Comparison of ENCODE assay signal across 9 mouse cellular contexts in genomic region chr15:95963124-95963482, GRCm38 (mm10).
DNase-seq lines count a peak whose midpoint lies in the region; ATAC-seq and TF ChIP-seq lines count a peak whose summit lies in the region.
"Had no signal": no experiment of that assay in that cellular context is flagged by ENCODE, and none has a peak within 500 bp of the region (broad histone marks: within the 10 kb centered on the region; RNA-seq: fewer than 3 reads in every experiment).

No protein-coding gene starts in this region.

- no peak for TF ChIP-seq CTCF in thymus, adult 2 months (IDR thresholded peaks at IDR 0.05; ENCODE audit: borderline replicate concordance, control insufficient read depth, extremely low read depth, insufficient read depth, low read length, poor library complexity)

- no peak overlapping the region for H3K27ac ChIP-seq in heart, embryonic 12.5 days (ENCODE audit: poor library complexity, severe bottlenecking)
- no peak overlapping the region; the same call in 1 of the 2 replicates for H3K27ac ChIP-seq in forebrain, embryonic 16.5 days (ENCODE audit: low read length)
- no peak overlapping the region for H3K27ac ChIP-seq in midbrain, embryonic 16.5 days (ENCODE audit: low read length)
- H3K27ac ChIP-seq in thymus, adult 2 months (ENCODE audit: control insufficient read depth, insufficient read depth, low read length): no peak overlapping the region
- H3K27ac ChIP-seq: liver, embryonic 13.5 days had no signal

- ATAC-seq in heart, embryonic 12.5 days (ENCODE audit: insufficient number of reproducible peaks, low FRiP score): no peak
- peak; percentile 9; the same call in 1 of the 2 replicates for ATAC-seq in forebrain, embryonic 16.5 days
- peak; percentile 25; the same call in 1 of the 2 replicates for ATAC-seq in midbrain, embryonic 16.5 days

- no peak for TF ChIP-seq POLR2A in thymus, adult 2 months (IDR thresholded peaks at IDR 0.05; ENCODE audit: control insufficient read depth, extremely low read depth, insufficient read depth, low read length, poor library complexity)

- H3K36me3 ChIP-seq in heart, embryonic 12.5 days: peaks cover 26% of the 10 kb centered on the region
- H3K36me3 ChIP-seq in forebrain, embryonic 16.5 days (ENCODE audit: control insufficient read depth, insufficient read depth): no peaks in the 10 kb centered on the region
- no peaks in the 10 kb centered on the region; the same call in 1 of the 2 replicates for H3K36me3 ChIP-seq in midbrain, embryonic 16.5 days (ENCODE audit: control insufficient read depth, insufficient read depth, low read length)
- H3K36me3 ChIP-seq in thymus, adult 2 months (ENCODE audit: control insufficient read depth, insufficient read depth, low read length): peaks cover 81% of the 10 kb centered on the region

- peak; percentile 93 for DNase-seq in heart, adult 11 months
- peak; percentile 93 for DNase-seq in A20 (ENCODE audit: low read depth, low spot score)
- DNase-seq in thymus, adult 18-20 months: no peak
- DNase-seq in thymus, adult 2 months: no peak
- DNase-seq in gastrocnemius, postnatal 36 days: no peak
- DNase-seq: liver, embryonic 13.5 days had no signal

- intact Hi-C loops in gastrocnemius, postnatal 36 days (cut with DNase I): no loop called here

- H3K4me3 ChIP-seq in heart, embryonic 12.5 days: no peak overlapping the region
- no peak overlapping the region for H3K4me3 ChIP-seq in forebrain, embryonic 16.5 days (replicated peaks; ENCODE audit: low read length)
- no peak overlapping the region for H3K4me3 ChIP-seq in midbrain, embryonic 16.5 days (ENCODE audit: low read depth, low read length)
- H3K4me3 ChIP-seq in thymus, adult 2 months (ENCODE audit: control insufficient read depth, insufficient read depth, low read length): no peak overlapping the region
- H3K4me3 ChIP-seq: liver, embryonic 13.5 days had no signal

- H3K27me3 ChIP-seq in heart, embryonic 12.5 days (replicated peaks): no peaks in the 10 kb centered on the region
- H3K27me3 ChIP-seq in forebrain, embryonic 16.5 days (replicated peaks; ENCODE audit: control insufficient read depth, insufficient read depth, low read length): no peaks in the 10 kb centered on the region
- H3K27me3 ChIP-seq in midbrain, embryonic 16.5 days (ENCODE audit: control insufficient read depth, insufficient read depth, low read depth, low read length): no peaks in the 10 kb centered on the region
- no peaks in the 10 kb centered on the region for H3K27me3 ChIP-seq in thymus, adult 2 months (ENCODE audit: control insufficient read depth, insufficient read depth, low read length)
- H3K27me3 ChIP-seq: liver, embryonic 13.5 days had no signal

- no peak overlapping the region for H3K4me2 ChIP-seq in heart, embryonic 12.5 days
- H3K4me2 ChIP-seq in forebrain, embryonic 16.5 days (ENCODE audit: low read length): no peak overlapping the region
- H3K4me2 ChIP-seq in midbrain, embryonic 16.5 days (ENCODE audit: low read length): no peak overlapping the region
- H3K4me2 ChIP-seq: liver, embryonic 13.5 days had no signal

- H3K9ac ChIP-seq in heart, embryonic 12.5 days: no peak overlapping the region
- no peak overlapping the region for H3K9ac ChIP-seq in forebrain, embryonic 16.5 days (replicated peaks; ENCODE audit: low read depth, low read length)
- no peak overlapping the region for H3K9ac ChIP-seq in midbrain, embryonic 16.5 days (ENCODE audit: low read depth, low read length)
- H3K9ac ChIP-seq: liver, embryonic 13.5 days had no signal

- no peaks in the 10 kb centered on the region for H3K9me3 ChIP-seq in heart, embryonic 12.5 days (replicated peaks)
- no peaks in the 10 kb centered on the region for H3K9me3 ChIP-seq in forebrain, embryonic 16.5 days (ENCODE audit: control insufficient read depth, low read length)
- no peaks in the 10 kb centered on the region for H3K9me3 ChIP-seq in midbrain, embryonic 16.5 days (replicated peaks; ENCODE audit: control insufficient read depth, low read length, poor library complexity, severe bottlenecking)
- H3K9me3 ChIP-seq: liver, embryonic 13.5 days had no signal

- 82% methylated on average over 10 of the region's 10 CpGs for WGBS in heart, embryonic 12.5 days
- WGBS in forebrain, embryonic 16.5 days: 60% methylated on average over 10 of the region's 10 CpGs
- 52% methylated on average over 10 of the region's 10 CpGs for WGBS in midbrain, embryonic 16.5 days
- WGBS in thymus, adult 2 months: 86% methylated on average over 10 of the region's 10 CpGs

- H3K4me1 ChIP-seq in heart, embryonic 12.5 days (replicated peaks): peaks cover 31% of the 10 kb centered on the region
- peaks cover 25% of the 10 kb centered on the region for H3K4me1 ChIP-seq in forebrain, embryonic 16.5 days (replicated peaks; ENCODE audit: control insufficient read depth, insufficient read depth, low read length)
- H3K4me1 ChIP-seq in midbrain, embryonic 16.5 days (ENCODE audit: control insufficient read depth, insufficient read depth, low read length): peaks cover 13% of the 10 kb centered on the region
- H3K4me1 ChIP-seq in thymus, adult 2 months (replicated peaks; ENCODE audit: control insufficient read depth, insufficient read depth, low read length): no peaks in the 10 kb centered on the region
- H3K4me1 ChIP-seq: liver, embryonic 13.5 days had no signal

Comparison
In these comparisons a context has a peak if more than half of its experiments do, and no peak if none do; other contexts are left out.
1. DNase-seq: peak in heart, adult 11 months (single experiment) and A20 (single experiment); none in thymus, adult 18-20 months (0 of 2), thymus, adult 2 months (single experiment) and gastrocnemius, postnatal 36 days (0 of 2).